Mouse (Mus musculus): ENCODE measurements around the gene Tenm3. TPM values are rescaled to one million over a fixed set of nuclear protein-coding genes. Genes with fewer than 3 reads are reported as not detected.

Gene Tenm3
- polyA plus RNA-seq, 2 experiments, result 38.0 to 48.1 TPM

GRCm38 (mm10) chr8:48348386-48348785 is 495.4 kb downstream of the Tenm3 start:
- H3K4me3 ChIP-seq (replicated peaks; ENCODE audit: low read length), result no peak overlapping the region
- no peak for TF ChIP-seq POLR2A (IDR thresholded peaks at IDR 0.05; ENCODE audit: borderline replicate concordance, extremely low read depth, insufficient read depth, insufficient read length)
- no peak for ATAC-seq (ENCODE audit: low FRiP score, low read depth)
- no peaks in the 10 kb centered on the region for H3K27me3 ChIP-seq (ENCODE audit: control insufficient read depth, insufficient read depth, low read length)
- H3K27ac ChIP-seq (replicated peaks; ENCODE audit: low read depth, low read length), result no peak overlapping the region
- H3K9ac ChIP-seq (ENCODE audit: low read depth, low read length, severe bottlenecking), result no peak overlapping the region
- no peak for DNase-seq (ENCODE audit: low spot score)
- H3K4me1 ChIP-seq (ENCODE audit: control insufficient read depth, insufficient read depth, low read length), result no peaks in the 10 kb centered on the region
- WGBS, result 97% methylated on average over 4 of the region's 4 CpGs
- H3K4me2 ChIP-seq (replicated peaks; ENCODE audit: low read depth, low read length, severe bottlenecking), result no peak overlapping the region
- no peaks in the 10 kb centered on the region for H3K9me3 ChIP-seq (ENCODE audit: control insufficient read depth, low read length)
- 0 out of 2 replicates have a peak, but pooled peaks cover 3% of the 10 kb centered on the region for H3K36me3 ChIP-seq (ENCODE audit: control insufficient read depth, insufficient read depth, low read length)

- no peak overlapping the region for H3K27ac ChIP-seq (replicated peaks; ENCODE audit: low read depth, low read length)
- DNase-seq (ENCODE audit: low spot score) (no peak), ATAC-seq (ENCODE audit: low FRiP score, low read depth) (no peak)
- H3K27me3 ChIP-seq (ENCODE audit: control insufficient read depth, insufficient read depth, low read length), result no peaks in the 10 kb centered on the region
- 58% methylated on average over 18 of the region's 18 CpGs for WGBS
- no peaks in the 10 kb centered on the region for H3K9me3 ChIP-seq (ENCODE audit: control insufficient read depth, low read length)
- TF ChIP-seq POLR2A (IDR thresholded peaks at IDR 0.05; ENCODE audit: borderline replicate concordance, extremely low read depth, insufficient read depth, insufficient read length), result no peak
- no peak overlapping the region for H3K4me2 ChIP-seq (replicated peaks; ENCODE audit: low read depth, low read length, severe bottlenecking)
- no peak overlapping the region for H3K9ac ChIP-seq (ENCODE audit: low read depth, low read length, severe bottlenecking)
- H3K4me3 ChIP-seq (replicated peaks; ENCODE audit: low read length), result no peak overlapping the region
- H3K36me3 ChIP-seq (ENCODE audit: control insufficient read depth, insufficient read depth, low read length), result peaks cover 6% of the 10 kb centered on the region; the same call in 1 of the 2 replicates
- H3K4me1 ChIP-seq (ENCODE audit: control insufficient read depth, insufficient read depth, low read length), result no peaks in the 10 kb centered on the region
Observed at GRCm38 (mm10) chr8:48343067-48343420, 500.7 kb downstream of the Tenm3 start.

GRCm38 (mm10) chr8:48342321-48343066 is 501.3 kb downstream of the Tenm3 start:
- no peak for DNase-seq (ENCODE audit: low spot score)
- Histone ChIP-seq H3K36me3 (ENCODE audit: control insufficient read depth, insufficient read depth, low read length) (peaks cover 6% of the 10 kb centered on the region; the same call in 1 of the 2 replicates), H3K27ac (replicated peaks; ENCODE audit: low read depth, low read length) (no peak overlapping the region), H3K4me3 (replicated peaks; ENCODE audit: low read length) (no peak overlapping the region), H3K27me3 (ENCODE audit: control insufficient read depth, insufficient read depth, low read length) (no peaks in the 10 kb centered on the region), H3K9me3 (ENCODE audit: control insufficient read depth, low read length) (no peaks in the 10 kb centered on the region), H3K4me2 (replicated peaks; ENCODE audit: low read depth, low read length, severe bottlenecking) (no peak overlapping the region), H3K9ac (ENCODE audit: low read depth, low read length, severe bottlenecking) (no peak overlapping the region), H3K4me1 (ENCODE audit: control insufficient read depth, insufficient read depth, low read length) (no peaks in the 10 kb centered on the region)
- no peak for ATAC-seq (ENCODE audit: low FRiP score, low read depth)
- no peak for TF ChIP-seq POLR2A (IDR thresholded peaks at IDR 0.05; ENCODE audit: borderline replicate concordance, extremely low read depth, insufficient read depth, insufficient read length)
- 88% methylated on average over 30 of the region's 30 CpGs for WGBS

GRCm38 (mm10) chr8:48341692-48342091 is 502.1 kb downstream of the Tenm3 start:
- no peaks in the 10 kb centered on the region for H3K27me3 ChIP-seq (ENCODE audit: control insufficient read depth, insufficient read depth, low read length)
- peaks cover 6% of the 10 kb centered on the region; the same call in 1 of the 2 replicates for H3K36me3 ChIP-seq (ENCODE audit: control insufficient read depth, insufficient read depth, low read length)
- H3K4me2 ChIP-seq (replicated peaks; ENCODE audit: low read depth, low read length, severe bottlenecking), result no peak overlapping the region
- H3K4me1 ChIP-seq (ENCODE audit: control insufficient read depth, insufficient read depth, low read length), result no peaks in the 10 kb centered on the region
- no peak for TF ChIP-seq POLR2A (IDR thresholded peaks at IDR 0.05; ENCODE audit: borderline replicate concordance, extremely low read depth, insufficient read depth, insufficient read length)
- no peak overlapping the region for H3K4me3 ChIP-seq (replicated peaks; ENCODE audit: low read length)
- DNase-seq (ENCODE audit: low spot score) (no peak), ATAC-seq (ENCODE audit: low FRiP score, low read depth) (no peak)
- H3K27ac ChIP-seq (replicated peaks; ENCODE audit: low read depth, low read length), result no peak overlapping the region
- no peak overlapping the region for H3K9ac ChIP-seq (ENCODE audit: low read depth, low read length, severe bottlenecking)
- WGBS, result 80% methylated on average over 4 of the region's 4 CpGs
- H3K9me3 ChIP-seq (ENCODE audit: control insufficient read depth, low read length), result no peaks in the 10 kb centered on the region

GRCm38 (mm10) chr8:48341276-48341675 is 502.5 kb downstream of the Tenm3 start:
- TF ChIP-seq POLR2A (IDR thresholded peaks at IDR 0.05; ENCODE audit: borderline replicate concordance, extremely low read depth, insufficient read depth, insufficient read length), result no peak
- H3K9me3 ChIP-seq (ENCODE audit: control insufficient read depth, low read length), result no peaks in the 10 kb centered on the region
- DNase-seq (ENCODE audit: low spot score), result no peak
- H3K27me3 ChIP-seq (ENCODE audit: control insufficient read depth, insufficient read depth, low read length), result no peaks in the 10 kb centered on the region
- H3K9ac ChIP-seq (ENCODE audit: low read depth, low read length, severe bottlenecking), result no peak overlapping the region
- ATAC-seq (ENCODE audit: low FRiP score, low read depth), result no peak
- H3K4me2 ChIP-seq (replicated peaks; ENCODE audit: low read depth, low read length, severe bottlenecking), result no peak overlapping the region
- WGBS, result 89% methylated on average over 5 of the region's 5 CpGs
- no peak overlapping the region for H3K27ac ChIP-seq (replicated peaks; ENCODE audit: low read depth, low read length)
- peaks cover 6% of the 10 kb centered on the region; the same call in 1 of the 2 replicates for H3K36me3 ChIP-seq (ENCODE audit: control insufficient read depth, insufficient read depth, low read length)
- no peaks in the 10 kb centered on the region for H3K4me1 ChIP-seq (ENCODE audit: control insufficient read depth, insufficient read depth, low read length)
- H3K4me3 ChIP-seq (replicated peaks; ENCODE audit: low read length), result no peak overlapping the region
